Mouse (Mus musculus): ENCODE measurements at regions not wholly inside any gene's neighbourhood (a gene's known extent, or its start where the extent isn't known, plus 50 kb on each side); places are given as distances from the start of the nearest gene placed in this dataset.

DNA sequence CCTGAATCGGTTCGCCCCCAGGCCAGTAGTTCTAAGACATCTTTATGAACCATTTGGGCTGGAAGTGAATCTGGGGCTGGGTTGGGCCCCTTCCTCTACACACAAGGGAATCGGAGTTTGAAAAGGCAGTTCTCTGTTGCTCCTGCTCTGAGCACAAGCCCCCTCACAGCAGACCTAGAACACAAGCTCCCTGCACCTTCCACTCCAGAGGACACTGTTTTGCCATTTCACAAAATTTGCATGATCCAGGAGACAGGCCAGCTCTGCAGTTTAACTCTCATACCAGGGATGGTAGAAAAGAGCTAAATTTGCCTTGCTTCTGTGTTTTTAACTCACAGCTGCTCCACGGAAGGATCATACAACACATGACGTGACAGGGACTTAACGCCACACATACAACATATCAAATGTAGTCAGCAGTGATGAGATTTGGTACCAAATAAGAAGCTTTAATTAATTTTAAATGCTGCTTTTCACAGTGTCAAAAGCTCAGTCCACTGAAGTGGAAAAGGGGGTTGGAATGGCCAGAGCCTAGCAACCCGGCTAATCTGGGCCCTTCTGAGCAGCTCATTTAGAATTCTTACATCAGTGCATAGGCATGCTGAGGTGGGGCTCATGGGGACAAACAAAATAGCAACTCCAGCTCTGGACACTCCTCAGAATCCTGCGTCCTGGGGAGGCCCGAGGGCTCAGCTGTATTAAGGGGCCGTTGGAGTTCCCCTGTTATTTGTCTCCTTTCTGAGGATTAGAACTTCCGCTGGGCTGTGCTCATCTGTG lies 434.1 kb downstream of the Sox2 start:
- Histone ChIP-seq H3K4me1 (ENCODE audit: control insufficient read depth, insufficient read depth, low read length) (no peaks in the 10 kb centered on the region), H3K4me3 (ENCODE audit: insufficient read depth, low read length) (no peak overlapping the region), H3K27ac (ENCODE audit: insufficient read depth, low read depth, low read length) (no peak overlapping the region)
- TF ChIP-seq CTCF (IDR thresholded peaks at IDR 0.05; ENCODE audit: low read depth, low read length), result no peak
- no peak for TF ChIP-seq POLR2A (IDR thresholded peaks at IDR 0.05; ENCODE audit: borderline replicate concordance, low read depth, low read length)

DNA sequence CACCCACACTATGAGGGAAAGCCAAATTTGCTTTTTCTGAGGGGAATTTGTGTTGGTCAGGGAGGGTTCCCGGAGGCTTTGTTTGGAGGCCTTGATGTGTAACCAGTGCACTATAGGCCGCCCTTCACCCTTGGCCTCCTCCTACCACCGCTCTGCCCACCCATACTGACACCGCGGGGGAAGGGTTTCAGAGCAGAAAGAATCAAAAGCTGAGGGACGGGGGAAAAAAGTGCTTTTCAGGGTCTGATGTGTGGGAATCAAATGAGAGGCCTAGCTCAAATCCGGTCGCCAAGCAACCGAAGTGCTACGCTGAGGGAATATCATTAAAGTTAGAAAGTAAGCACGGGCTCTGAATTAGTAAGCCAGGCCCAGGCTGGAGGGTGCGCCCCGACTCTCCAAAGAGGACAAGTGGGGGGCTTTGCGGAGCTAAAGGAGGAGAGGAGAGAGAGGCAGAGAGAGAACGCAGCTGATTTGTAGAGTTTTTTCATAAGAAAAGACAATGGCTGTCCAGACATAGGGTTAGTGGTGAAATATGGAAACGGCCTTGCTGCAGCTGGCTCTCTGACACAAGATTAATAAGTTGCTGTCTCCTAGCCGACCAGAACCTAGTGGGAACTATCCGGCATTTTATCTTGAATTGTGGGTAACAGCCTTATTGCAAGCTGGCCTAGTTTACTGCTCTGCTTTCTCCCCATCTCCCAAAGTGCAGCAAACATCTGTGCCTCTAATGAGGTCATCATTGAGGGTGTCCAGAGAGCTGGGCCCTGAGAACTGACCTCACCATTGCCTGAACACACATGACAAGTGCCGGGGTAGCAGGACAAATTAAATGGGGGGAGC lies 438.3 kb downstream of the Sox2 start:
- Histone ChIP-seq H3K4me3 (ENCODE audit: insufficient read depth, low read length) (no peak overlapping the region), H3K4me1 (ENCODE audit: control insufficient read depth, insufficient read depth, low read length) (no peaks in the 10 kb centered on the region), H3K27ac (ENCODE audit: insufficient read depth, low read depth, low read length) (no peak overlapping the region)
- TF ChIP-seq CTCF (IDR thresholded peaks at IDR 0.05; ENCODE audit: low read depth, low read length), result no peak
- TF ChIP-seq POLR2A (IDR thresholded peaks at IDR 0.05; ENCODE audit: borderline replicate concordance, low read depth, low read length), result no peak

DNA sequence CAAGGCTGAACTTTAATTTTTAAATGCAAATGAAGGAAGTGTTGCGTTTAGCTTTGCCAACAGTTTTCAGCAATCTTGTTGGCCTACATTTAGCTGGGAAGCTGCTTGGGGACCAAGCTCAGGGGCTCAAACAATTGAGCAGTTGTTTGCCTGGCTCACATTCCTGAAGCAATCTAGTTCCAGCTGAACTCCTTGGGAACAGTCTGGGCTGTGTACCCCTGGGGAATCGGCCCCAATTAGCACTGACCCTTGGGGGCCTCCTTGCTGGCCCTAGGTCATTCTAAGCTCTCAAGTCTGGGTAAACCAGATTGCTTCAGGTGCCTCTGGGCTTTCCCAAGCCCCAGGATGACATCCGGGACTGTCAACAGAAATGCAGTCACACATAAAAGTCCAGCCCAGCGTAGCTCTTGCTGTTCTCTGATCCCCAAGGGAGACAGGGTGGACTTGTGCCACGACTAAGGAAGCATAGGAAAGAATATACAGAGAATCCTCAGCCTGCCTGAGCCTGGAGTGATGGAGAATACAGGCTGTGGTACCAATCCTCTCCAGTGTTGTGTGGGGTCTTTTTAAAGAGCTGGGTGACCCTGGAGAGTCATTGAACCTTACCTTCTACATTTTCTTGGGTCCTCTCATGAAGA lies 440.4 kb downstream of the Sox2 start:
- Histone ChIP-seq H3K4me3 (ENCODE audit: insufficient read depth, low read length) (no peak overlapping the region), H3K4me1 (ENCODE audit: control insufficient read depth, insufficient read depth, low read length) (no peaks in the 10 kb centered on the region), H3K27ac (ENCODE audit: insufficient read depth, low read depth, low read length) (no peak overlapping the region)
- TF ChIP-seq CTCF (IDR thresholded peaks at IDR 0.05; ENCODE audit: low read depth, low read length) (no peak), POLR2A (IDR thresholded peaks at IDR 0.05; ENCODE audit: borderline replicate concordance, low read depth, low read length) (no peak)

DNA sequence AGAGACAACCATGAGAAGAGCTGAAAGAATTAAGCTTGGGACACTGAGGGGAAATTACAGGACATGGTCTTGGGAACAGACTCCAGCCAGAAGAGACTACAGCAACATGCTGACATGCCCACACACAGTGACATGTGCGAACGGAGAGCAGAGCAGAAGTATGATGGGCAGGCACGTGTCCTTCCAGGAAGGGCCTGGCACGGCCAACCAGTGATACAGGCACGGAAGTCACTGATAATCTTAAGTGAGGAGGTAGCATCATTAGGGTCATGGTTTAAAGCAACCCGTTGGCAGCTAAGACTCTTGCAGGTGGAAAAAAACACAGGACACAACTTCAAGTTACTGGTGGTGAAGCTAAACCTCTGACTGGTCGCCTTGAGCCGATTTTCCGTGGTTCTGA lies 442.8 kb downstream of the Sox2 start:
- TF ChIP-seq POLR2A (IDR thresholded peaks at IDR 0.05; ENCODE audit: borderline replicate concordance, low read depth, low read length) (no peak), CTCF (IDR thresholded peaks at IDR 0.05; ENCODE audit: low read depth, low read length) (no peak)
- no peaks in the 10 kb centered on the region for H3K4me1 ChIP-seq (ENCODE audit: control insufficient read depth, insufficient read depth, low read length)
- no peak overlapping the region for H3K27ac ChIP-seq (ENCODE audit: insufficient read depth, low read depth, low read length)
- no peak overlapping the region for H3K4me3 ChIP-seq (ENCODE audit: insufficient read depth, low read length)

DNA sequence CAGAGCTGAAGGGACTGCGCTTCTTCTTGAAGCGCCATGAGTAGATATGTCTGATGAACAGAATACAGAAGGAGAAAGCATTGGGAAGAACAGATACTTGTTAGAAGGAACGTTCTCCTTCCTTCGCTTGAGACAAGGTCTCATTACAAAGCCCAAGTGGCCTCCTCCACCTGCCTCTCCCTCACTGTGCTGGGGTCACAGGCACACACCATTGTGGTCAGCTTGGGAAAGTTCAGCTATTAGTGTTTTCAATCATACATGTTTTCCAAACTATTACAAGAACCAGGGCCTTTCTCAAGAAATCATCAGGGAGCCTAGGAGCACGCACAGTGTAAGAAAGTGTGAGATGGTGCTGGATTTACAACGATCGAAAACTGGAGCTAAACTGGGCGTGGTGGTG lies 445.0 kb downstream of the Sox2 start:
- Histone ChIP-seq H3K4me3 (ENCODE audit: insufficient read depth, low read length) (no peak overlapping the region), H3K4me1 (ENCODE audit: control insufficient read depth, insufficient read depth, low read length) (no peaks in the 10 kb centered on the region), H3K27ac (ENCODE audit: insufficient read depth, low read depth, low read length) (no peak overlapping the region)
- TF ChIP-seq CTCF (IDR thresholded peaks at IDR 0.05; ENCODE audit: low read depth, low read length) (no peak), POLR2A (IDR thresholded peaks at IDR 0.05; ENCODE audit: borderline replicate concordance, low read depth, low read length) (no peak)

DNA sequence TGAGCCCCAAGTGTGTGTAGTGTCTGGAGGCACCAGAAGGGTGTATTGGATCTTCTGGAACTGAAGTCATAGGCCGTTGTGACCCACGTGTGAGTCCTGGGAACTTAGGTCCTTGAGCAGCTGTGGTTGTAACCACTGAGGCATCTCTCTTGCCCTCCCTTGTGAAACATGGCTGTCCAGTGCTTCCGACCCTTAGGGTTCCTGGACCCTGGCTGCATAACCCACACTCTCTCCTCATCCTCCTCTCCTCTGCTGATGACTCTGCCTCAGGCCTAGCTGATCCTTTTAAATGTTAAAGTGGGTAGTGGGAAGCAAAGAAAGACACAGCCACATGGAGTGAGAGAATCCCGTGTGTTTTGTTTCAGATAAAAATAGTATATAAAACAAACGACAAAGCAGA lies 446.2 kb downstream of the Sox2 start:
- TF ChIP-seq POLR2A (IDR thresholded peaks at IDR 0.05; ENCODE audit: borderline replicate concordance, low read depth, low read length), result no peak
- no peak for TF ChIP-seq CTCF (IDR thresholded peaks at IDR 0.05; ENCODE audit: low read depth, low read length)
- H3K4me3 ChIP-seq (ENCODE audit: insufficient read depth, low read length), result no peak overlapping the region
- no peak overlapping the region for H3K27ac ChIP-seq (ENCODE audit: insufficient read depth, low read depth, low read length)
- no peaks in the 10 kb centered on the region for H3K4me1 ChIP-seq (ENCODE audit: control insufficient read depth, insufficient read depth, low read length)

DNA sequence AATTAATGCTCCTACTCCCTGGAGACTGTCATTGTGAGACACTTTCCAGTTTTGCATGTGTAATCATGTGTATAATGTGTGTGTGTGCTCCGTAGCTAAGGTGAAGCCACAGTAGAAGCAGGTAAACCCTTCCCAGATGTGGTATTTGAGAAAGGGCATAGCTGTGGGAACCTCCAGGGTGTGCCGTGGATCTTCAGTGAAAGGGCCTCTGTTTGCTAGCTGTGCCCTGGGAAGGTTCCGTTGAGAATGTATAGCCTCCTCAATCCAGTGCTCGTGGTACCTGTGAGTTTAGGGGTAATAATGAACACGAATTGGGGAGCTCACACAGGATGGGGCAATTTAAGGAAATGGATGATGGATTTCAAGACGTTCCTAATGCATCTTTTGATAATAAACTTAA lies 447.6 kb downstream of the Sox2 start:
- Histone ChIP-seq H3K4me3 (ENCODE audit: insufficient read depth, low read length) (no peak overlapping the region), H3K27ac (ENCODE audit: insufficient read depth, low read depth, low read length) (no peak overlapping the region), H3K4me1 (ENCODE audit: control insufficient read depth, insufficient read depth, low read length) (no peaks in the 10 kb centered on the region)
- TF ChIP-seq POLR2A (IDR thresholded peaks at IDR 0.05; ENCODE audit: borderline replicate concordance, low read depth, low read length) (no peak), CTCF (IDR thresholded peaks at IDR 0.05; ENCODE audit: low read depth, low read length) (no peak)

DNA sequence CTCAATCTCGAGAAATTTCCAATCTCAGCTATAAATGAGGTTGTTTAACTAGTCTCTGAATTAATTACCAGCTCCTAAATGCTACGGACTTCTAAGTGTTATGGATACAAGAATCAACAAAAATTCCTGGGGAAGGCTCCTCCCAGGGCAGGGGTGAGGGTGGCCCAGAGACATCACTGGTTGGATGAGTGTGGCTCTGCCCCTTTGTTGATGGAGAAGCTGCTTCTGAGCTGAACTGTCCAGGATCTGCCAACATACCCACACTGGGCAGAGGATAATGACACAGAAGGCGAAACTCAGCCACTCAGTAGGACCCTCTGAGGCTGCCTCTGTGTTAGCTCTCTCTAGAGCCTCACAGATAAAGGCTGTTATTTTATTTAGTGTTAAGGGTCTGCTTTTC lies 449.0 kb downstream of the Sox2 start:
- Histone ChIP-seq H3K4me3 (ENCODE audit: insufficient read depth, low read length) (no peak overlapping the region), H3K27ac (ENCODE audit: insufficient read depth, low read depth, low read length) (no peak overlapping the region), H3K4me1 (ENCODE audit: control insufficient read depth, insufficient read depth, low read length) (no peaks in the 10 kb centered on the region)
- TF ChIP-seq POLR2A (IDR thresholded peaks at IDR 0.05; ENCODE audit: borderline replicate concordance, low read depth, low read length), result no peak
- TF ChIP-seq CTCF (IDR thresholded peaks at IDR 0.05; ENCODE audit: low read depth, low read length), result no peak

DNA sequence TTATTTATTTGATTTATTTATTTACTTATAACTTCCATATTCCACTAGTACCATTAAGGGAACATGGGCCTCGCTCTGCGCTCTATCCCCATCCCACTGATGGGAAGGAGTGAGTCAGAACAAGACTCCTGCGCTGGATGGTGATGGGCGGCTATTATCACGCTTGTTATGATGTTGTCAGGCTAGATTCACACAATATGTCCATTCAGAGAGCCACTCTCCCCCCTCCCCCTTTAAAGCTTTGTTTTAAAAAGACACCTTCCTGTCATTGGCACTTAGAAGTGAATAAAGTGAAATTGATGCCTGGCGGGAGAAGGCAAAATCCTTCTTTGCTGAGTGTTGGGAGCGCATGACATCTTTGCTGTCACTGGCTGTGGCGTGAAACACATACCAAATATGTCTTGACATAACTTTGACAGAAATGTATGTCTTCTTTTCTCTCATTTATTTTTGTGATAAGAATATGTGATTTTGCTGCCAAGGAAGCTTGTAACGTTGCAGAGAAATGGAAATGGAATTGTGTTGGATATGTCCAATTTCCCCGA lies 449.7 kb downstream of the Sox2 start:
- TF ChIP-seq CTCF (IDR thresholded peaks at IDR 0.05; ENCODE audit: low read depth, low read length) (no peak), POLR2A (IDR thresholded peaks at IDR 0.05; ENCODE audit: borderline replicate concordance, low read depth, low read length) (no peak)
- Histone ChIP-seq H3K27ac (ENCODE audit: insufficient read depth, low read depth, low read length) (no peak overlapping the region), H3K4me1 (ENCODE audit: control insufficient read depth, insufficient read depth, low read length) (no peaks in the 10 kb centered on the region), H3K4me3 (ENCODE audit: insufficient read depth, low read length) (no peak overlapping the region)

Data from bone marrow macrophage, adult 2 months (primary cell).